Mouse (Mus musculus) neural tube, embryonic 12.5 days (tissue): Measurements from ENCODE around the gene Ptk6. TPM values are rescaled to one million over a fixed set of nuclear protein-coding genes. Genes with fewer than 3 reads are reported as not detected.
A peak's percentile ranks its signal among the peaks of the same experiment; 100 is the strongest.

Experiments used
- ATAC-seq: fragments of 200-750 bp; cut with Nextera tagmentation; 2 replicates; pipeline ENCODE4 v1.8.0; 2017; ENCODE audit warnings: low read depth, mild to moderate bottlenecking, moderate TSS enrichment, moderate library complexity; ENCODE audit not compliant: low FRiP score
- H3K27ac ChIP-seq: fragments of 300-500 bp; sonication (generic); 2 replicates; pipeline ENCODE4 v1.5.1; 2016
- H3K27me3 ChIP-seq: fragments of 300-500 bp; sonication (generic); replicated peaks from 2 replicates; pipeline ENCODE4 v1.6.1; 2016; ENCODE audit warnings: mild to moderate bottlenecking
- H3K36me3 ChIP-seq: fragments of 300-500 bp; sonication (generic); 2 replicates; pipeline ENCODE4 v1.6.1; 2016; ENCODE audit warnings: mild to moderate bottlenecking
- H3K4me1 ChIP-seq: fragments of 300-500 bp; sonication (generic); 2 replicates; pipeline ENCODE4 v1.6.1; 2016
- H3K4me2 ChIP-seq: fragments of 300-500 bp; sonication (generic); replicated peaks from 2 replicates; pipeline ENCODE4 v1.6.1; 2016; ENCODE audit warnings: mild to moderate bottlenecking
- H3K4me3 ChIP-seq: fragments of 300-500 bp; sonication (generic); 2 replicates; pipeline ENCODE4 v1.5.1; 2016
- H3K9ac ChIP-seq: fragments of 300-500 bp; sonication (generic); 2 replicates; pipeline ENCODE4 v1.6.1; 2016; ENCODE audit warnings: mild to moderate bottlenecking
- H3K9me3 ChIP-seq: fragments of 300-500 bp; sonication (generic); 2 replicates; pipeline ENCODE4 v1.6.1; 2016; ENCODE audit warnings: mild to moderate bottlenecking
- WGBS: fragments of 180-500 bp; shearing (Covaris S2); methylation state at CpG from one replicate; pipeline ENCODE4 v1.1.7; 2016; 5-methylcytosine and 5-hydroxymethylcytosine counted together
- polyA plus RNA-seq: library from polyadenylated mRNA; unstranded; fragments of >200 nt; fragmentation: Nextera tagmentation; extraction: Ambion mirVana; gene quantifications from 2 replicates; pipeline ENCODE4 v1.2.1, GENCODE M21; 2016

Gene Ptk6
- not detected in 2 replicates for polyA plus RNA-seq

- no peaks in the 10 kb centered on the region for H3K27me3 ChIP-seq
- no peak within 1 kb of the TSS for H3K4me3 ChIP-seq
- H3K9me3 ChIP-seq: no peaks in the 10 kb centered on the region
- WGBS: 88% methylated on average over 3 of the region's 3 CpGs
- no peak within 1 kb of the TSS for H3K9ac ChIP-seq
- ATAC-seq: no peak
- H3K27ac ChIP-seq: no peak within 1 kb of the TSS
- no peaks in the 10 kb centered on the region for H3K4me1 ChIP-seq
- no peak within 1 kb of the TSS for H3K4me2 ChIP-seq
- H3K36me3 ChIP-seq: no peaks in the 10 kb centered on the region
Measured at GRCm38 (mm10) chr2:181202422-181202821, at the start of gene Ptk6. TSS of gene Ptk6 (minus strand) at chr2:181202789.

- H3K27me3 ChIP-seq: no peaks in the 10 kb centered on the region
- no peaks in the 10 kb centered on the region for H3K4me1 ChIP-seq
- no peaks in the 10 kb centered on the region for H3K9me3 ChIP-seq
- H3K4me2 ChIP-seq: no peak overlapping the region
- ATAC-seq: no peak
- WGBS: 86% methylated on average over 1 of the region's 1 CpGs
- H3K36me3 ChIP-seq: peaks cover 54% of the 10 kb centered on the region
- no peak overlapping the region for H3K27ac ChIP-seq
- H3K9ac ChIP-seq: no peak overlapping the region
- no peak overlapping the region for H3K4me3 ChIP-seq
Measured at GRCm38 (mm10) chr2:181251841-181252240, 49.3 kb upstream of the Ptk6 start.

- WGBS: 92% methylated on average over 10 of the region's 10 CpGs
- Histone ChIP-seq H3K9me3 (no peaks in the 10 kb centered on the region), H3K4me1 (no peaks in the 10 kb centered on the region), H3K27me3 (no peaks in the 10 kb centered on the region), H3K9ac (no peak overlapping the region), H3K36me3 (peaks cover 32% of the 10 kb centered on the region), H3K4me2 (no peak overlapping the region), H3K27ac (no peak overlapping the region), H3K4me3 (no peak overlapping the region)
- ATAC-seq: no peak
Measured at GRCm38 (mm10) chr2:181249217-181249616, 46.6 kb upstream of the Ptk6 start.

GRCm38 (mm10) chr2:181245031-181245430 is 42.4 kb upstream of the Ptk6 start:
- WGBS: 22% methylated on average over 2 of the region's 2 CpGs
- Histone ChIP-seq H3K36me3 (no peaks in the 10 kb centered on the region), H3K4me3 (no peak overlapping the region), H3K9ac (no peak overlapping the region), H3K4me2 (no peak overlapping the region), H3K27me3 (no peaks in the 10 kb centered on the region), H3K27ac (no peak overlapping the region), H3K9me3 (no peaks in the 10 kb centered on the region), H3K4me1 (no peaks in the 10 kb centered on the region)
- ATAC-seq: no peak

GRCm38 (mm10) chr2:181243706-181244394 is 41.3 kb upstream of the Ptk6 start:
- no peak overlapping the region for H3K4me2 ChIP-seq
- 47% methylated on average over 9 of the region's 11 CpGs for WGBS
- H3K4me3 ChIP-seq: no peak overlapping the region
- H3K36me3 ChIP-seq: no peaks in the 10 kb centered on the region
- no peaks in the 10 kb centered on the region for H3K27me3 ChIP-seq
- H3K9ac ChIP-seq: no peak overlapping the region
- H3K27ac ChIP-seq: no peak overlapping the region
- no peaks in the 10 kb centered on the region for H3K9me3 ChIP-seq
- ATAC-seq: no peak
- no peaks in the 10 kb centered on the region for H3K4me1 ChIP-seq

- no peak for ATAC-seq
- H3K4me3 ChIP-seq: no peak overlapping the region
- no peak overlapping the region for H3K27ac ChIP-seq
- no peaks in the 10 kb centered on the region for H3K27me3 ChIP-seq
- H3K36me3 ChIP-seq: no peaks in the 10 kb centered on the region
- H3K4me1 ChIP-seq: no peaks in the 10 kb centered on the region
- WGBS: 63% methylated on average over 3 of the region's 3 CpGs
- H3K4me2 ChIP-seq: peak overlapping the region; percentile 53
- no peaks in the 10 kb centered on the region for H3K9me3 ChIP-seq
- no peak overlapping the region for H3K9ac ChIP-seq
Measured at GRCm38 (mm10) chr2:181242314-181242665, 39.7 kb upstream of the Ptk6 start.

GRCm38 (mm10) chr2:181241602-181242313 is 39.2 kb upstream of the Ptk6 start, which contains the start of gene Helz2:
TSS of gene Helz2 (minus strand) at chr2:181242027.
- H3K9ac ChIP-seq: peak within 1 kb of the TSS; percentile 40; the same call in 1 of the 2 replicates
- H3K27me3 ChIP-seq: no peaks in the 10 kb centered on the region
- H3K27ac ChIP-seq: no peak within 1 kb of the TSS
- no peaks in the 10 kb centered on the region for H3K4me1 ChIP-seq
- H3K4me3 ChIP-seq: peak within 1 kb of the TSS; percentile 27
- peak within 1 kb of the TSS; percentile 53 for H3K4me2 ChIP-seq
- 9% methylated on average over 16 of the region's 16 CpGs for WGBS
- ATAC-seq: no peak
- no peaks in the 10 kb centered on the region for H3K9me3 ChIP-seq
- no peaks in the 10 kb centered on the region for H3K36me3 ChIP-seq

GRCm38 (mm10) chr2:181240806-181241440 is 38.3 kb upstream of the Ptk6 start:
- Histone ChIP-seq H3K9ac (no peak overlapping the region), H3K9me3 (no peaks in the 10 kb centered on the region), H3K4me2 (peak overlapping the region; percentile 53; the same call in 1 of the 2 replicates), H3K4me3 (no peak overlapping the region), H3K27ac (no peak overlapping the region), H3K27me3 (no peaks in the 10 kb centered on the region), H3K36me3 (no peaks in the 10 kb centered on the region), H3K4me1 (no peaks in the 10 kb centered on the region)
- WGBS: 93% methylated on average over 13 of the region's 13 CpGs
- no peak for ATAC-seq

- Histone ChIP-seq H3K27me3 (no peaks in the 10 kb centered on the region), H3K4me3 (no peak overlapping the region), H3K4me2 (no peak overlapping the region), H3K27ac (no peak overlapping the region), H3K36me3 (no peaks in the 10 kb centered on the region), H3K9ac (no peak overlapping the region), H3K4me1 (no peaks in the 10 kb centered on the region), H3K9me3 (no peaks in the 10 kb centered on the region)
- WGBS: 96% methylated on average over 9 of the region's 9 CpGs
- ATAC-seq: no peak
Measured at GRCm38 (mm10) chr2:181239261-181239660, 36.7 kb upstream of the Ptk6 start.

- H3K4me2 ChIP-seq: no peak overlapping the region
- H3K36me3 ChIP-seq: no peaks in the 10 kb centered on the region
- H3K27me3 ChIP-seq: no peaks in the 10 kb centered on the region
- 68% methylated on average over 2 of the region's 2 CpGs for WGBS
- no peaks in the 10 kb centered on the region for H3K9me3 ChIP-seq
- no peak overlapping the region for H3K9ac ChIP-seq
- H3K4me3 ChIP-seq: no peak overlapping the region
- no peak overlapping the region for H3K27ac ChIP-seq
- no peaks in the 10 kb centered on the region for H3K4me1 ChIP-seq
- no peak for ATAC-seq
Measured at GRCm38 (mm10) chr2:181238861-181239260, 36.3 kb upstream of the Ptk6 start.

- H3K4me3 ChIP-seq: no peak overlapping the region
- WGBS: 82% methylated on average over 10 of the region's 10 CpGs
- no peak overlapping the region for H3K9ac ChIP-seq
- no peaks in the 10 kb centered on the region for H3K4me1 ChIP-seq
- H3K27ac ChIP-seq: no peak overlapping the region
- H3K36me3 ChIP-seq: no peaks in the 10 kb centered on the region
- H3K4me2 ChIP-seq: no peak overlapping the region
- H3K27me3 ChIP-seq: no peaks in the 10 kb centered on the region
- ATAC-seq: no peak
- H3K9me3 ChIP-seq: no peaks in the 10 kb centered on the region
Measured at GRCm38 (mm10) chr2:181238091-181238610, 35.6 kb upstream of the Ptk6 start.

GRCm38 (mm10) chr2:181237251-181238014 is 34.8 kb upstream of the Ptk6 start:
- no peak overlapping the region for H3K9ac ChIP-seq
- no peak overlapping the region for H3K4me2 ChIP-seq
- 93% methylated on average over 17 of the region's 17 CpGs for WGBS
- no peaks in the 10 kb centered on the region for H3K36me3 ChIP-seq
- no peak overlapping the region for H3K4me3 ChIP-seq
- H3K27ac ChIP-seq: no peak overlapping the region
- no peaks in the 10 kb centered on the region for H3K4me1 ChIP-seq
- ATAC-seq: no peak
- no peaks in the 10 kb centered on the region for H3K9me3 ChIP-seq
- H3K27me3 ChIP-seq: no peaks in the 10 kb centered on the region
